Mouse (Mus musculus) retina, embryonic 14.5 days (tissue): ENCODE measurements around the gene Ccdc183.

Source experiments
- DNase-seq: peaks from one replicate; pipeline ENCODE4 v3.0.0-alpha.2; 2015; ENCODE audit warnings: low spot score

The Ccdc183 gene

GRCm38 (mm10) chr2:25577951-25578795 lies 39.3 kb downstream of the Ccdc183 start:
- DNase-seq, result peak; percentile 55

GRCm38 (mm10) chr2:25576965-25577891 lies 40.2 kb downstream of the Ccdc183 start:
- DNase-seq, result no peak

GRCm38 (mm10) chr2:25576028-25576850 lies 41.2 kb downstream of the Ccdc183 start:
- DNase-seq, result no peak

- peak; percentile 27 for DNase-seq
Measured at GRCm38 (mm10) chr2:25575432-25576027, 41.9 kb downstream of the Ccdc183 start.

GRCm38 (mm10) chr2:25574579-25575431 lies 42.7 kb downstream of the Ccdc183 start, which contains the start of the genes Mamdc4 and Phpt1:
Gene Mamdc4 (minus strand): TSS chr2:25574845.
Gene Phpt1 (minus strand): TSS chr2:25575224.
- peak; percentile 98 for DNase-seq

- no peak for DNase-seq
Measured at GRCm38 (mm10) chr2:25574136-25574535, 43.3 kb downstream of the Ccdc183 start.

- no peak for DNase-seq
Measured at GRCm38 (mm10) chr2:25573068-25573467, 44.4 kb downstream of the Ccdc183 start.

- DNase-seq, result no peak
Measured at GRCm38 (mm10) chr2:25571221-25571620, 46.3 kb downstream of the Ccdc183 start.

GRCm38 (mm10) chr2:25569323-25569722 lies 48.2 kb downstream of the Ccdc183 start:
- no peak for DNase-seq

- no peak for DNase-seq
Measured at GRCm38 (mm10) chr2:25568473-25569019, 48.9 kb downstream of the Ccdc183 start.

GRCm38 (mm10) chr2:25566558-25566957 lies 50.9 kb downstream of the Ccdc183 start:
- DNase-seq, result no peak

GRCm38 (mm10) chr2:25565741-25566140 lies 51.7 kb downstream of the Ccdc183 start:
- DNase-seq, result no peak

- DNase-seq, result no peak
Measured at GRCm38 (mm10) chr2:25561946-25562345, 55.5 kb downstream of the Ccdc183 start.

- no peak for DNase-seq
Measured at GRCm38 (mm10) chr2:25560551-25560950, 56.9 kb downstream of the Ccdc183 start.

GRCm38 (mm10) chr2:25558774-25559173 lies 58.7 kb downstream of the Ccdc183 start:
- DNase-seq, result no peak
